Mouse (Mus musculus): ENCODE data around the gene Slc22a23. TPM values are rescaled to one million over a fixed set of nuclear protein-coding genes. Genes with fewer than 3 reads are reported as not detected.

Slc22a23 gene
- total RNA-seq, 2 experiments from 2014 or later, result 96.1 to 177 TPM

DNA sequence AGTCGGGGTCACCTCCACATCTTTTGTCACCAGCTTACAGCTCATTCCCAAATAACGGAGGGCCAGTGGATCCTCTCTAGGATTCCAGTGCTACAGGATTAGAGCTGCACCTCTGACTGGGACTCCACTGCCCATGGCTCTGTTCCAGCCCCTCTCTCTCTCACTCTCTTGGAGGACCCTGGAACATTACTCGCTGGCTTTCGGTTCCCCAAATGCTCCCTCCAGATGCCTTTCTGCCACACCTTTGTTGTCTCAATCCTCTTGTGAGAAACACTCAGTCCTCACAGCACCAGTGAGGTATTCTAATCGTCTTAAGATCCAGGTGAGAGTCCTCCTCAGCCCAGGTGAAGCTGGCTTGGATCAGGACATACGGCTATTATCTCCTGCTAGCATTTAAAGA is 99.8 kb downstream of the Slc22a23 start:
- ATAC-seq (replicated peaks; ENCODE audit: low FRiP score, poor library complexity, severe bottlenecking), result no peak

DNA sequence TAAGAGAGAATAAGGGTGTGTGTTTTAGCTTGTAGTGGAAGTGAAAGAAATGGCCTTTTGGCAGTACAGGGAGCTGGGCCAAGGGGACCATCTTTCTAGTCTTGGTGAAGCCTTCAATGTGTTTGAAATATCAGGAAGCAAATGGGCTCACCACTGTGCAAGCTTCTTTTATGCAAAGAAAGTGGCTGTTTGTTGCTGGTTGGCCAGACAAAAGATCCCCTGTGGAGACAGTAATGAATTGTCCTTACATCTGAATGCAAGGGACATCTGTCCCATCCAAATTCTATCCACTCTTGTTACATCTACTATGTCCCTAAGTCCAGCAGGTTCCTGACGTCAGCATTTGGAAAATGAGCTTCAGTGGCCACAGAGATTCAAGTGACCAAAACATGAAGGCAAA is 100.8 kb downstream of the Slc22a23 start:
- ATAC-seq (replicated peaks; ENCODE audit: low FRiP score, poor library complexity, severe bottlenecking), result no peak

DNA sequence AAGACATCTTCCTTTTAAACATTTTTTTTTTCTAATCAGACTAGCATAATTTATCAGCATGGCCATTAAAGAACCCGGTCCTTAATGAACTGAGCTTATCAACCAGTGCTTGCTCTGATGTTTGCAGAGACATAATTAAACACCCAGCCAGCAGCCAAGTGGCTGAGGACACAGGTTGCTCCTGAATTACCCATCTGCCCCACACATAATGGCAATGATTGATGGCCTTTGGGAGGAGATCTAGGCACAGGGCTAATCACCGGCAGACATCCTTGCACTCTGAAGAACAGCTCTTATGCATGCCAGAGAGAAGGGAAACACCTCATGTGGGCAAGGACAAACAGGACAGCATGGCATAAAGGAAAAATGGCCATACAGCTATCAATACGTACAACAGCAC is 102.8 kb downstream of the Slc22a23 start:
- no peak for ATAC-seq (replicated peaks; ENCODE audit: low FRiP score, poor library complexity, severe bottlenecking)

DNA sequence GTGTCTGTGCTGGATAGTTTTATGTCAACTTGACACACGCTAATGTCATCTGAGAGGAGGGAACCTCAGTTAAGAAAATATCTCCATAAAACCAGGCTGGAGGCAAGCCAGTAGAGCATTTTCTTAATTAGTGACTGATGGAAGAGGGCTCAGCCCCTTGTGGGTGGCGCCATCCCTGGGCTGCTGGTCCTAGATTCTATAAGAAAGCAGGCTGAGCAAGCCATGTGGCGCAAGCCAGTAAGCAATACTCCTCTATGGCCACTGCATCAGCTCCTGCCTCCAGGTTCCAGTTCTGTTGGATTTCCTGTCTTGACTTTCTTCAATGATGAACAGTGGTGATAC is 104.9 kb downstream of the Slc22a23 start:
- ATAC-seq (replicated peaks; ENCODE audit: low FRiP score, poor library complexity, severe bottlenecking), result no peak

DNA sequence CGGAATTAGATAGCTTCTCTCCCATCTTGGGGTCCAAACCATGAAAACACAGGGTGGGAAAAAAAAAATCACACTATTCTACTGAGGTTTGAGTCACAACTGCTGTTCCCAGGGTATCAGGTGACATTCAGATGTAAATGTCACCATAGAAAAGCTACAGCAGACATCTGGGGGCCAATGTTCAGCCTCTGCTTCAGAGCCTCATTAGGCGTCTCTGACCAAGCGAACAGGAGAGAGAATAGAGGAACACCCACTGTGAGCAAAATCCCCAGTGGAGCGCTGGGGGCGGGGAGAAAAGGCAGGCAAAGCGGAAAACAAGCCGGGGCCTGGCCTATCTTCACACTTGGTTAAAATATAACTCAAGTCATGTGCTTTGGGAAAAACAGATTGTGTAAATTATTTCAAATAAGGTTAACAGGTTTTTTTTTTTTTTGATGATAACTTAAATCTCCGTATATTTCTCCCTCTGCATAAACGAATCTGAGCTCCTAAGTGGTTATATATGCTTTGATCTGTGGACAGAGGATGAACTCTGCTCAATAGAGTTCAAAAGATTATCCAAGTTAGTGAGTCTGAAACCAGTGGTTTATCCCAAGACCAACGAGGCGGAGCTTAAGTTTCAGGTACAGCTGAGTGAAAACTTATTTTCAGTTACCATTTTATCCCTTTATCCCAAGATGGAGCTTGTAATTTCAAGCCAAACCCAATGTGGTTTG is 105.5 kb downstream of the Slc22a23 start:
- no peak for ATAC-seq (replicated peaks; ENCODE audit: low FRiP score, poor library complexity, severe bottlenecking)

DNA sequence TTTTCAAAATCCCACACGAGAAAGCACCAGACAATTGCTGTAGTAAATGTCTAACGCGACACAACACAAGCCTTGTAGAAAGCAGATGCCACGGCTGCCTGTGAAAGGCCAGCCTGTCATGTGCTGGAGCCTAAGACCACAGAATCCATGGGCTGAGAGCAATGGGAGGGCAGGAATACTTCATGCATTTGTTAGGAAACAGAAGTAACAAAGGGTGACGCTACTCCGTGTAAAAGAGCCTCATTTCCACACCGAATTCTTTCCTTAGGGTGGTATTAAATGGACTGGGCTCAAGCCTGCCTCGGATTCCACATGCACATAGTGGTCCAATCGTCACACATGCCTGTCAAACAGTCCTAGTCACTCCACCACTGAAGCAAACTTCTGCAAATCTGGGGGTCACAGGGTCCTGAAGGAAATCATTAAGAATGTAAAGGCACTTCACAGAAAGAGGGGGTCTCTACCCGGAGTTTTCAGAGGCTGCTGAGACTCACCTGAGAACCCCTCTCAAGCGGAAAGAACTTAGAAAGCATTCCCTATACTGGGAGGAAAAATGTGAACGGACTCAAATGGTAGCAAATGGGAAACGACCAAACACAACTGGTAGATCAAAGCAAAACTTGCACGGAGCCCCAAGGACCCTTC is 106.2 kb downstream of the Slc22a23 start:
- no peak for ATAC-seq (replicated peaks; ENCODE audit: low FRiP score, poor library complexity, severe bottlenecking)

DNA sequence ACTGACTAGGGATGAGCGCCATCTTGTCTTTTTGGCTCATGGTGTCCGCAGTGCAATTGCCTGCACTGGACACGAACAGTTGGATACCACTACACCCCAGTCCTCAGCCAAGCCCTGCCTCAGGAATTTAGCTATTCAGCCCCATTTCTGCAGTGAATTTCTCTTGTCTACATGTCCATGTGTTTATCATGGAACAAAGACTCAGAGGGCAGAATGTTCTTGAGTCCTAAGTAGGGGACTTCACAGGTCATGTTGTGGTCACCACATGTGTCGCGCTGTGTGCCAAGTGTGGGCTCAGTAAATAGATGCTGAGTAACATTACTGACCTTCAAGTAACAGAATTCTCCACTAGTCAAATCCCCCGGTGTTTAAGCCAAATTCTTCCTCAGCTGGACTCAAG is 109.9 kb downstream of the Slc22a23 start:
- ATAC-seq (replicated peaks; ENCODE audit: low FRiP score, poor library complexity, severe bottlenecking), result no peak

DNA sequence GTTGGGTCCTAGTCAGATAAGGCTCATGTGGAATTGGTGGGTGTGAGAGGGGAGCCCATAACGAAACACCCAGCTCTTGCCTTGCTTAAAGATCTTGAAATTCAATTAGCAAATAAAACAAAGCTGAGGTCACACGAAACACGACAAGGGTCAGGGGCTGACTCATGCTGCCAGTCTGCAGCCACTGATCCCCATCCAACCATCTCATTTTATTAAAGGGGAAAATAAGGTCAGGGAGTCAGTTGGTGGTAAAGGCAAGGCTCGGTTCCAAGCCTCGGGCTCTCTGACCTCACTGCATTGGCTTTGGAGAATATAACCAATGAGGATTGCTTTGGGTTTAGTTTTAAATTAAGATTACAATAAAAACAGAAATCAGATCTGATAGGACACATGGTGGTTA is 110.5 kb downstream of the Slc22a23 start:
- ATAC-seq (replicated peaks; ENCODE audit: low FRiP score, poor library complexity, severe bottlenecking), result no peak

DNA sequence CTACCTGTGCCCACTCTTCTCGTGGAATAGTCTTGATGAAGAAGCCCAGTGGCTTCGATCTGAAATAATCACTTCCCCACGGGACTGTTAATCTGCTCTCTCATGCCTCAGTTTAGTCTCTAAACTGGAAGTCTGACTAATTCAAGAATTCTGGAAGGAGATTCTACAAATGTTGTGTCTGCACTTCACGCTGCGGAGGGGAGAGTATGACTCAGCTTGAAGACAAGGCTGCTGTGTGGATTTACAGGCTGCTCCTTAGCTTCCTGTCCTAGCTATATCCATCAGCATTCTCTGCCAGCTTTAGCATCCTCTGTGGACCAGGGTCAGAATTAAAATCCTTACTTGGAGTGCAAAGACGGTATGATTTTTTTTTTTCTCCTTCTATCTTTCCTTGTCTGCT is 112.0 kb downstream of the Slc22a23 start:
- ATAC-seq (replicated peaks; ENCODE audit: low FRiP score, poor library complexity, severe bottlenecking), result no peak

DNA sequence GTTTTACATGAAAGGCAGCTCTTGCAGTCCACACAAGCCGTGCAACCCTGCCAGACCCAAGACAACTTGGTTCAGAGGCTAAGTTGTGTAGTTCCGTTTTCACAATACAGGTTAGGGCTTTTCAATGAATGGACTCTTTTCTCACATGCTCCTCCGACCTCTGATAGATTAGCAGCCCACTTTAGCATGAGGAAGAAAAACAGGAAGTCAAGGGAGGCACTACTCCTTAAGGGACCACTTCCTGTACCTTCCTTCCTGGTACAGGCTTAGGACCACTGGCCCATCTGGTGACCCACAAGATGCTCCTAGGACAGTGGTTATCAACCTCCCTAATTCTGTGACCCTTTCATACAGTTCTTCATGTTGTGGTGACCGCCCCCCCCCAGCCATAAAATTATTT is 116.1 kb downstream of the Slc22a23 start:
- no peak for ATAC-seq (replicated peaks; ENCODE audit: low FRiP score, poor library complexity, severe bottlenecking)

DNA sequence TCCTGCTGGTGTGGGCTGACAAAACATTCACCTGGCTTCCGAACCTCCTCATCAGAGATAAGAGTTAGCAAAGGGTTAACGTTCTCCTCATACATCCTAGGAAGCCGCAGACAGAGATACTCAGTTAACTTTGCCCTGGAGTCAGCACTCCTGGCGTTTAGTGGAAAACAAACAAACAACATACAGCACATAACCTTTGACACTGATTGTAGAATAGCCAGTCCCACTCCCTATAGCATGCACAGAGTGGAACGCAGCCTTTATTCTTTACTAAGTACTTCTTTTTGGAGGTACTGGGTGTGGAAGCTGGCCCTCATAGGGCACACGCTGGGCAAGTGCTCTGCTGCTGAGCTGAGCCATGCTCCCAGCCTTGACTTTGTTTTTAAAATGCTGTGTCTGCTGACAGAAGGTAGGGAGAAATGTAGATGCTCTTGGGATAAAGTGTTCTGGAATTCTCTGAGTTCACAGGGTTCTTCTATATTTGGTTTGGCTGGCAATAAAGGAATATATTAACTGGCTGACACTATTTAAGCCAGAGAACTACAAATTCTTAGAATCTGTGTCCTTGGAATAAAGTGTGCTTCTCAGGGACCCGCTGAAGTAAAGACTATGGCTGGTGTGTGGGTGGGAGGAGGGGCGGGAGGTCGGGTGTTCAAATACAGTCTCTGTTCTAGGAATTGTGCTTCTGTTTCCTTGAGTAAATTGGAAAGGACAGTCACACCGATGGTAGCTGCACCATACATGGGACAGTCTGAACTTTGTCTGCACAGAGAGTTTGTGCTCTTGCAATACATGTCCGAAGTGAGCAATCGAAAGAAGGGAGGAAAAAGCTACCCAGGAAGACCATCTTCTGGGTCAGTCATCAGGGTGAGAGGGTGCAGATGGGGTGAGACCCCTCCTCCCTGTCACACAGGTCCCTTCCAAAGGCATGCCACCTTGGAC is 117.0 kb downstream of the Slc22a23 start:
- ATAC-seq (replicated peaks; ENCODE audit: low FRiP score, poor library complexity, severe bottlenecking), result no peak

DNA sequence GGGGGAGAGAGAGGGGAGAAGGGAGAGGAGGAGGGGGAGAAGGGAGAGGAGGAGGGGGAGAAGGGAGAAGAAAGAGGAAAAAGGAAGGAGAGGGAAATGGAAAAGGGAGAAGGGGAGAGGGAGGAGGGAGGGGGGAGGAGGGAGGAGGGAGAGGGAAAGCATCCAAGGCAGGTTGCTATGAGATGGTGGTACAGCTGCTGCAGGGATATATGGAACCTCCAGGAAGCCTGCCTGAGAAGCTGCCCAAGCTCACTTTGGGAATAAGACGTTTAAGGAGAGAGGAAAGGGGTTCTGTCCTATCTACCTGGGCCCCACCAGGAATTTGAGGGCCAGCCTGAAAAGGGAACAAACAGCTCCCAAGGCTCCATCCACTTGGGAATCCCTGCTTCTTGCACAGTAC is 118.0 kb downstream of the Slc22a23 start:
- no peak for ATAC-seq (replicated peaks; ENCODE audit: low FRiP score, poor library complexity, severe bottlenecking)

DNA sequence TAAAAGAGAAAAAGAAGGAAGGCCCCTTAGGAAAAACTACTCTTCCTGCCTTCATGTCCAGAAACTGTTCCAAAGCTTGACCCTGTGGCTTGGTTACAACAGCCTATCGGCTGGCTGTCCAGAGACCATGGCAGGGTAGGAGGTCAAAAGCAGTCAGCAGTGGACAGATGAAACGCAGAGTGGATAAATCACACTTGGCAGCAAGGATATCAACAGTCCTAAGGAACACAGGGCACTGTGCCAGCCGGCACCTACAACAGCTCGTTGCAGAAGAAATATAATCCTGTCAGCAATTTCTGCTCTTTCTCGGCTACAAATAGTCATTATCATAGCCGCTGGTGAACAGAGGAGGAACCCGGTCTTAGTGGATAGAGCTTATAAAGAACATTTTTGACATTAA is 122.0 kb downstream of the Slc22a23 start:
- no peak for ATAC-seq (replicated peaks; ENCODE audit: low FRiP score, poor library complexity, severe bottlenecking)

DNA sequence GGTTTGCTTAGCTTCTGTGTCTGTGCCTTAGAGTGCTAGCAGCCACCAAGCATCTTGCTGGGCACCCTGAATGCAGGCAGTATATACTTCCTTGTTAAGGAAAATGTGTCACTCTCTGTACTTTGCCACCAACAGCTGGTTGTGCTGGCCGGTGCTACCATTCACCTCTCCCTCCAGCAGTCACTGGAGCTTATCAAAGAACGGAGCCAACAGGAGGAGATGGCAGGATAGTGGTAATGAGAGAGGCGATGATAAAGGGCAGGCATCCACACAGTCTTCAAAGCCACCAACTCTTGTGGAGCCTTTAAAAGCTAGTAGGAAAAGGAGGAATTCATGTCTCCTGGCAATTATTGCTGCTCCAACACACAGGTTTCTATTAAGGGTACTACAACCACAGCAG is 125.3 kb downstream of the Slc22a23 start:
- ATAC-seq (replicated peaks; ENCODE audit: low FRiP score, poor library complexity, severe bottlenecking), result no peak

DNA sequence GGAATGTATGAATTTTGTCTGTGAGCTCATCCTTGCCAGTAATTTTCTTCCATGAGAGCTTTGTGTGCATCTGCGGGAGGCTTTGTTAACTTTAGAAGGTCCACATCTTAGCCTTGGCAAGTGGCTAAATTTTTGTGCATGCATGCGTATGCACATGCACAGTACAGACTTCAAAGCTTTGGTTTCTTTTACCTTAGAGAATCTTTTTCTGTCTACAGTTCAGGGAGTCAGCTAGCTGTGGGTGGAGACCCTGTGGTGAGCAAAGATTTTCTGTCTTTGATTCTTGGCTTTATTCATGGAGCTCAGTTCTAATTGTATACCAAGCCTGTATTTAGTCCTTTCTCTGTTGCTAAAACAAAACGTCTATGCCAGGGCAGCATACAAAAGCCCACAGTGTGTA is 126.2 kb downstream of the Slc22a23 start:
- no peak for ATAC-seq (replicated peaks; ENCODE audit: low FRiP score, poor library complexity, severe bottlenecking)

DNA sequence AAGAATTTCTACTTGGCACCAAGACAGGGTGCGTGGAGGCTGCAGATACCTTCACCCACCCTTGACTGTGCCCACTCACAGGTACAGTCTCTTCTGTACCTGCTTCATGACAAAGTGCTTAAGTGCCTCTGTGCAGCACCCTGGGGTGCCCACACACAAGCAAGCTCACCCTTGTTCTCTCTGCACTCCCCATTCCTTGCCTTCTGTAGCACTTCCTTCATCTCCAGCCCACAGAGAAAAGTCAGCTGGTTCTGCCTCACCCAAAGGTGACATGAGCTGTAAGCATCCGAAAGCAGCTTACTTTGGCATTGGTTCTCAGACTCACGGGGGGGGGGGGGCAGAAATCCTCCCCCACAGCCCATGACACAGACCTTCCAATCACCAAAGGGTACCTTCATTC is 130.1 kb downstream of the Slc22a23 start:
- ATAC-seq (replicated peaks; ENCODE audit: low FRiP score, poor library complexity, severe bottlenecking), result no peak

DNA sequence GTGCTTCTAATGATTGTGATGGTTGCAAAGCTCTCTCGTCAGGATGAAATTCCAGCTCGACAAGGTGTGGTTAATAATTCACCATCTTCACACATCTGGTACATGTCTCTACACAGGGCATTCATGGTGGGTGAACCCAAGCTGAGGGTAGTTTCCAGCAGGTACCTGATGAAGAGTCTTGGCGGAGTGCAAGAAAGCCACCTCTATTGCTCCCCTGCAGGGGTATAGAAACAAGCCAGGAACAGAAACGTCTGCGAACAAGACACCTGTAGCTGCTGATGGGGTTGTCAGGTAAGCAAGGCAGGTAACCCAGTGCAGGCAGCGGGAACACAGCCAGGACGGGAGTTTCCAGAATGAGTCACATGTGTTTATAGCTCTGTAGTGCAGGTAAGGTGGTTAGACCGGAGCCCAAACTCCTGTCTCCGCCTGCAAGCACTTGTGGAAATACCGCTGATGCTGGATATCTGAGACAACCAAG is 132.2 kb downstream of the Slc22a23 start:
- no peak for ATAC-seq (replicated peaks; ENCODE audit: low FRiP score, poor library complexity, severe bottlenecking)

DNA sequence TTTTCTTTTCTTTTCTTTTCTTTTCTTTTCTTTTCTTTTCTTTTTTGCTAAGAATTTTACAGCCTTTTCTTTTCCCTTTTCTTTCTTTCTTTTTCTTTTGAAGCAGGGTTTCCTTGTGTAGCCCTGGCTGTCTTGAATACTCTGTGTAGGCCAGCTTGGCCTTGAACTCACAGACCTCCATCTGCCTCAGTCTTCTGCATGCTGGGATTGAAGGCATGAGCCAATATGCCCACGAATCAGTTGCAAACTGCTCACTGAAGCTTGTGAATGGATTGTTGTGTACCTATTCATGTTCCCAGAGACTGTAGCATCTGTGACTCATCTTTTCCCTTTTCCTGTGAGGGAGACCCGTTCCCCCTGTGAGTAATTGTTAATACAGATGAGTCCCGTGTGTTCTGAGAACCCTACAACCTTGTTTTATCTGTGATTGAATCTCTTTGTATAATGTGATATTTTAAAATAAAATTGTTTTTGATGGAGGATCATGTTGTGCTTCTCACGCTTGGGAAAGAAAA is 133.7 kb downstream of the Slc22a23 start:
- ATAC-seq (replicated peaks; ENCODE audit: low FRiP score, poor library complexity, severe bottlenecking), result no peak

DNA sequence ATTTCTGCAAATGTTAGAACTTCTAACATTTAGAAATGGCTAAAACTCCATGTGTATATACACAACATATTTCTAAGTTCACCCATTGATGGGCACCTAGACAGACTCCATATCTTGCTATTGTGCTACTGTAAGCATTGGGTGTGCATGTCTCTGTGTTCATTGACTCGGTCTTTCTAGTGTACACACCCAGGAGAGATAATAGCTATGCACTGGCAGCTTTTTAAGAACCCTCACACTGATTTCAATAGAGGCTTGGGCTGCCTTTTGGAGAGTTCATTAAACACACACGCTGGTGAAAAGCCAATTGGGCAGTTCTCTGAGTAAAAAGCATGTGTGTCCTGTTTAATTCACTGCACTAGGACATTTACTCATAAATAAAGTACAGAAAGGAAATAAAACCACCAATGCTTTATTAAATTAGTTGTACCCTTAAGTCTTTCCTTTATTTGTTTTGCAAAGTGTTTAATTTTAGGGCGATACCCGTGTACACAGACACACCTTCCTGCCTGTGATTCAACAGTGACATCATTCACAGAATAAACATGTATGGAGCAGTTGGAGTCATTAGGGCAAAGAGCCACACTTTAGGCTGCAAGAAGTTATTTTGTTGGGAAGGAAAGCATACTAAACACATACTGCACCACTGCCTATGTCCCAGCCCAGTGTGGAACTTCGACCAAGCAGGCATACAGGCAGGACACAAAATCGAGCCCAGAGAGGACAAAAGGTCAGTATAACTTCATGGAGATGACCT is 137.1 kb downstream of the Slc22a23 start:
- no peak for ATAC-seq (replicated peaks; ENCODE audit: low FRiP score, poor library complexity, severe bottlenecking)

DNA sequence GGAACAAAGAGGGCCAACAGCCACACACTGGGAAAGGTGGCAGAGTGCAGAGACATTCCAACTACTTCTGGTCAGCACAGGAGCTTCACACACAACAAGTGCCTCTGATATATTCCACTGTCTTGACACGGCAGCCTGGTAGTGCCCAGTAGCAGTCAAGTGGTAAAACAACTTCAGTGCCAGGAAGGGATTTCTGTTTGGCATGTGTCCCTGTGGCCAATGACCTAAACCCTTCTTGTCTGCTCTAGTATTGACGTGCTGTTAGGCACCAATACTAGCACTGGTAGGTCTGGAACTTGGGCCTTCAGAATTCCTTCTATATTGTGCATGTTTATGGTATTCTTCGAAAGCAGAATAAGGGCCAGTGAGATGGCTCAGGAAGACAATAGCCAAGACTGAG is 139.8 kb downstream of the Slc22a23 start:
- no peak for ATAC-seq (replicated peaks; ENCODE audit: low FRiP score, poor library complexity, severe bottlenecking)

All from erythroblast, adult 5-6 weeks (primary cell).